Comparison of ENCODE assay signal across 18 mouse cellular contexts in the genomic region with DNA sequence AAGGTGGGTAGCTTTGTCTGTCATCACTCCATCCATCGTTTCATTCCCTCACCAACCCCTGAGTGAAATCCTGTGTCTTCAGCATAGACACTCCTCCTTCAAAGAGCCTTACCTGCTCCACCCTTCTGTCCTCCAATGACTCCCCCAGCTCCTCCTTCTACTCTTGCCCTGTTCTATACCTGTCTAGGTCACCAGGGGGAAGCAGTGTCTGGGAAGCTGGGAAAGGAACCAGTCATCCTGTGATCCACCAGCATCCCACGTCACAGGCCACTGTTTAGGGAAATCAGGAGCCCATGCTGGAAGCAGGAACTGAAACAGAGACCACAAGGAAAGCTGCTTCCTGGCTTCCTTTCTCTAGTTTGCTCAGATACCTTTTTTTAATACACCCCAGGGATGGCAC. TPM values are rescaled to one million over a fixed set of nuclear protein-coding genes. Genes with fewer than 3 reads are reported as not detected.
DNase-seq lines count a peak whose midpoint lies in the region; ATAC-seq and TF ChIP-seq lines count a peak whose summit lies in the region.
"Had no signal": no experiment of that assay in that cellular context is flagged by ENCODE, and none has a peak within 500 bp of the region (broad histone marks: within the 10 kb centered on the region; RNA-seq: fewer than 3 reads in every experiment).

No protein-coding gene starts in this region.

- TF ChIP-seq EP300 in lung, postnatal 0 days (IDR thresholded peaks at IDR 0.05), result no peak

- no peak for ATAC-seq in lung, postnatal 0 days
- ATAC-seq: CD4-positive, CD25-positive, alpha-beta regulatory T cell, adult 4 months; forebrain, embryonic 14.5 days had no signal

- H3K4me1 ChIP-seq in lung, postnatal 0 days (ENCODE audit: insufficient read depth, low read depth, low read length), result no peaks in the 10 kb centered on the region
- H3K4me1 ChIP-seq: limb, embryonic 13.5 days; neural tube, embryonic 15.5 days had no signal

- no peak overlapping the region for H3K27ac ChIP-seq in lung, postnatal 0 days (ENCODE audit: low read length)
- H3K27ac ChIP-seq: hindbrain, embryonic 14.5 days; limb, embryonic 13.5 days; lung, embryonic 15.5 days; neural tube, embryonic 15.5 days had no signal

- no peak overlapping the region for H3K9ac ChIP-seq in lung, postnatal 0 days (replicated peaks; ENCODE audit: low read depth)
- H3K9ac ChIP-seq: hindbrain, embryonic 14.5 days; limb, embryonic 13.5 days; lung, embryonic 15.5 days; neural tube, embryonic 15.5 days had no signal

- no peaks in the 10 kb centered on the region for H3K36me3 ChIP-seq in lung, postnatal 0 days (ENCODE audit: insufficient read depth, low read length)
- H3K36me3 ChIP-seq: limb, embryonic 13.5 days; lung, embryonic 15.5 days; neural tube, embryonic 15.5 days had no signal

- TF ChIP-seq CTCF in lung, postnatal 0 days (IDR thresholded peaks at IDR 0.05), result no peak; the same call in 1 of the 2 replicates

- no peak overlapping the region for H3K4me3 ChIP-seq in lung, postnatal 0 days (ENCODE audit: low read depth, low read length)
- H3K4me3 ChIP-seq: limb, embryonic 13.5 days; lung, embryonic 15.5 days; megakaryocyte, embryonic 14.5 days; neural tube, embryonic 15.5 days had no signal

- no peaks in the 10 kb centered on the region for H3K9me3 ChIP-seq in lung, postnatal 0 days (ENCODE audit: low read length)
- H3K9me3 ChIP-seq: limb, embryonic 13.5 days; lung, embryonic 15.5 days; megakaryocyte, embryonic 14.5 days; neural tube, embryonic 15.5 days had no signal

- WGBS in lung, postnatal 0 days, result 38% methylated on average over 2 of the region's 2 CpGs

- DNase-seq in kidney, postnatal 10 days, result peak; percentile 32
- no peak for DNase-seq in kidney, adult 8-10 months
- DNase-seq in retina, postnatal 1 day, result peak; percentile 17
- no peak for DNase-seq in retina, embryonic 14.5 days (ENCODE audit: low spot score)
- DNase-seq in WW6 (ENCODE audit: low read depth, low spot score), result peak; percentile 39
- no peak for DNase-seq in lung, postnatal 0 days (ENCODE audit: low spot score)
- no peak for DNase-seq in thymus, adult 18-20 months
- DNase-seq: adrenal gland, postnatal 36 days; cerebellum, adult 9-11 months had no signal

- H3K4me2 ChIP-seq in lung, postnatal 0 days (replicated peaks; ENCODE audit: low read depth, low read length), result no peak overlapping the region
- H3K4me2 ChIP-seq: hindbrain, embryonic 14.5 days; limb, embryonic 13.5 days; lung, embryonic 15.5 days; neural tube, embryonic 15.5 days had no signal

- no peaks in the 10 kb centered on the region for H3K27me3 ChIP-seq in lung, postnatal 0 days (replicated peaks; ENCODE audit: insufficient read depth, low read length)
- H3K27me3 ChIP-seq: limb, embryonic 13.5 days; lung, embryonic 15.5 days; neural tube, embryonic 15.5 days had no signal

RNA-seq across cellular contexts. Expression of gene Angpt4, which starts 31.2 kb away (rescaled TPM):
- 0.11 and 0.13 TPM in 2 replicates for polyA plus RNA-seq in lung, postnatal 0 days (2015; fragmentation: Nextera tagmentation; extraction: Ambion mirVana)
- polyA plus RNA-seq: CD4-positive, CD25-positive, alpha-beta regulatory T cell, adult 4 months; forebrain, embryonic 14.5 days had no signal

RNA-seq across cellular contexts. Expression of gene Rspo4, which starts 37.0 kb away (rescaled TPM):
- 1.7 and 2.6 TPM in 2 replicates for polyA plus RNA-seq in lung, postnatal 0 days (2015; fragmentation: Nextera tagmentation; extraction: Ambion mirVana)
- polyA plus RNA-seq: CD4-positive, CD25-positive, alpha-beta regulatory T cell, adult 4 months; forebrain, embryonic 14.5 days; heart, postnatal 0 days; thymus, postnatal 0 days had no signal

Comparison
In these comparisons a context has a peak if more than half of its experiments do, and no peak if none do; other contexts are left out.
1. DNase-seq: peak in kidney, postnatal 10 days (single experiment), retina, postnatal 1 day (single experiment) and WW6 (single experiment); none in kidney, adult 8-10 months (0 of 2), retina, embryonic 14.5 days (single experiment), lung, postnatal 0 days (single experiment) and thymus, adult 18-20 months (0 of 2).